ENCODE assay signal across 15 mouse cellular contexts in the genomic region with DNA sequence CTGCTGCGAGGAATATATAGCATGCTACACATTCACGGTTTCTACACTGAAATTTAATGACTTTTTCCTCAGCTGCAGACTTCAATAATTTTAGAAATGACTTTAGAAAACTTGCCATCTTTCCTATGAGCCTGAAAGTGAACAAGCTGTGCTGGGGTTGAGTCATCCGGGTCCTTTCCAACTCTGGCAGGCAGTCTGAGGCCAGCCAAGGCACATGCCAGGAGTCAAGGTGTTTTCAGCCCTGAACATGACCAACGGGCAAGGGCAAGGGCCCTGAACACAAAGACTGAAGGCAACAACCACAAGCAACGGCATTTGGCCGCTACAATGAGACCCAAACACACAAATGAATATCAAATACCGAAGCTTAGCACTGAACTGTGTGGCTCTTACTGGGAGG. TPM values are rescaled to one million over a fixed set of nuclear protein-coding genes. Genes with fewer than 3 reads are reported as not detected.
A peak's percentile ranks its signal among the peaks of the same experiment; 100 is the strongest.
DNase-seq lines count a peak whose midpoint lies in the region; ATAC-seq lines count a peak whose summit lies in the region.
"Had no signal": no experiment of that assay in that cellular context is flagged by ENCODE, and none has a peak within 500 bp of the region (broad histone marks: within the 10 kb centered on the region; RNA-seq: fewer than 3 reads in every experiment).

No protein-coding gene starts in this region.

- H3K4me3 ChIP-seq in kidney, embryonic 16.5 days (ENCODE audit: low read length) = no peak overlapping the region
- H3K4me3 ChIP-seq: forebrain, embryonic 15.5 days; neural tube, embryonic 13.5 days had no signal

- peak; percentile 56 for ATAC-seq in frontal cortex, adult (ENCODE audit: low TSS enrichment)
- no peak for ATAC-seq in kidney, embryonic 16.5 days (ENCODE audit: low FRiP score, low TSS enrichment)
- ATAC-seq: forebrain, embryonic 15.5 days had no signal

- no peak overlapping the region for H3K9ac ChIP-seq in kidney, embryonic 16.5 days (replicated peaks; ENCODE audit: low read length)
- H3K9ac ChIP-seq: forebrain, embryonic 15.5 days; neural tube, embryonic 13.5 days had no signal

- H3K27ac ChIP-seq in kidney, embryonic 16.5 days (ENCODE audit: low read length) = no peak overlapping the region
- H3K27ac ChIP-seq: forebrain, embryonic 15.5 days; kidney, postnatal 0 days; neural tube, embryonic 13.5 days had no signal

- no peaks in the 10 kb centered on the region for H3K36me3 ChIP-seq in kidney, embryonic 16.5 days (ENCODE audit: insufficient read depth, low read length)
- H3K36me3 ChIP-seq: forebrain, embryonic 15.5 days; neural tube, embryonic 13.5 days had no signal

- no peaks in the 10 kb centered on the region for H3K9me3 ChIP-seq in kidney, embryonic 16.5 days (ENCODE audit: low read length)
- H3K9me3 ChIP-seq: forebrain, embryonic 15.5 days; neural tube, embryonic 13.5 days had no signal

- WGBS in kidney, embryonic 16.5 days = 77% methylated on average over 7 of the region's 7 CpGs

- H3K4me1 ChIP-seq in kidney, embryonic 16.5 days (ENCODE audit: insufficient read depth, low read length) = no peaks in the 10 kb centered on the region
- H3K4me1 ChIP-seq: forebrain, embryonic 15.5 days had no signal

- no peaks in the 10 kb centered on the region for H3K27me3 ChIP-seq in kidney, embryonic 16.5 days (ENCODE audit: insufficient read depth, low read length)
- H3K27me3 ChIP-seq: forebrain, embryonic 15.5 days; neural tube, embryonic 13.5 days had no signal

- no peak overlapping the region for H3K4me2 ChIP-seq in kidney, embryonic 16.5 days (replicated peaks; ENCODE audit: low read depth, low read length)
- H3K4me2 ChIP-seq: forebrain, embryonic 15.5 days; neural tube, embryonic 13.5 days had no signal

- no peak for DNase-seq in frontal cortex, adult 2 months (ENCODE audit: extremely low spot score in 1 of 2, low spot score in 1 of 2)
- DNase-seq in Muller cell, postnatal 12 days (ENCODE audit: inconsistent ontology term) = peak; percentile 24
- DNase-seq in brain, adult 2 months (ENCODE audit: low read depth, low spot score) = peak; percentile 83
- peak; percentile 55 to 65 for DNase-seq in cerebellum, postnatal 36 days
- no peak for DNase-seq in kidney, postnatal 25 days
- DNase-seq: heart, postnatal 14 days; liver; lung, adult 18-20 months; lung, postnatal 4 days; right cerebral cortex, postnatal 4 days had no signal

RNA-seq across cellular contexts. Expression of gene Trim9, which starts 21.6 kb away (rescaled TPM):
- polyA plus RNA-seq in frontal cortex, adult 2 months (2012; rRNA removed) = 226 and 239 TPM in 2 replicates
- 2.2 and 2.6 TPM in 2 replicates for polyA plus RNA-seq in kidney, embryonic 16.5 days (2015; fragmentation: Nextera tagmentation; extraction: Ambion mirVana)

Comparison
In these comparisons a context has a peak if more than half of its experiments do, and no peak if none do; other contexts are left out.
1. DNase-seq: peak in Muller cell, postnatal 12 days (single experiment), brain, adult 2 months (single experiment) and cerebellum, postnatal 36 days (2 of 2); none in frontal cortex, adult 2 months (0 of 2) and kidney, postnatal 25 days (0 of 2).
2. RNA of gene Trim9, which starts 21.6 kb away (polyA plus RNA-seq): 226 to 239 TPM in frontal cortex, adult 2 months; 2.2 to 2.6 TPM in kidney, embryonic 16.5 days; every median in the first group is over 10 times any median in the second.